Mouse (Mus musculus): ENCODE results near the gene Snph. TPM values are rescaled to one million over a fixed set of nuclear protein-coding genes. Genes with fewer than 3 reads are reported as not detected.

Snph gene
- total RNA-seq, 2 experiments from 2014 or later, result not detected

DNA sequence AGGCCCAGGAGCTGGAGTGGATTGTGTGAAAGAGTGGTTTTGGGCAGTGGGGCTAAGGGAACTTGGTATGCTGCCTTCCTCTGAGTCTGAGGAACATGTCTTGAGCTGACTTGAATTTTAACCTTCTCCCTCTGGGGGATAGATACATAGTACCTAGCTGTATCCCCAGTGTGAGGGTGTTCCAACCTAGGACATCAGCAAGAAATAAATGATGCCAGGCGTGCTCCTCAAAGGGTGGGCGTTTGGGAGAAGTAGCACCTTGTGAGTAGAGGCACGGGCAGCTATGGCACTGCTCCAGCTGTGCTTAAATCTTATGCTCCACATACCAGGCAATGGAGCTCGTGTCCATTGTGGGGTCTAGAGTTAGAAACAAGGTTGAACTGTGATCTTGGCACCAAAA is 85.8 kb downstream of the Snph start:
- no peak for ATAC-seq (ENCODE audit: poor library complexity, severe bottlenecking)

DNA sequence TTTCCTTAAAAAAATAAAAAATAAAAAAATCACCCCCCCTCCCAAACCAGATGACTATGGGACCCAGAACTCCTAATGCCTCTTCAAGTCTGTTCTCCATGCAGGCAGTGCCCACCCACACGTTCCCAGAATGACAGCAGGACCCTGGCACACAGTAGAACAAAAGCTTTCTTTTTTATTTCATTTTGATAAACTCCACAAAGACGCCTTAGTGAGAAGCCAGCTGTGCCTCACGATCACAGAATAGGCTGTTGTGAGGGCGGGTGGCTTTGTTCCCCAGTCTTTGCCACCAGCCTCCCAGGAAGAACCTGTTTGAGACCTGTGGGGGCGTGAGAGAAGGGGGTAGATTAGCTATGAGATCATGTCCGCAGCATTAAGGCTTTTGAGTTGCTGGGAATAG is 87.7 kb downstream of the Snph start:
- ATAC-seq (ENCODE audit: poor library complexity, severe bottlenecking), result no peak

DNA sequence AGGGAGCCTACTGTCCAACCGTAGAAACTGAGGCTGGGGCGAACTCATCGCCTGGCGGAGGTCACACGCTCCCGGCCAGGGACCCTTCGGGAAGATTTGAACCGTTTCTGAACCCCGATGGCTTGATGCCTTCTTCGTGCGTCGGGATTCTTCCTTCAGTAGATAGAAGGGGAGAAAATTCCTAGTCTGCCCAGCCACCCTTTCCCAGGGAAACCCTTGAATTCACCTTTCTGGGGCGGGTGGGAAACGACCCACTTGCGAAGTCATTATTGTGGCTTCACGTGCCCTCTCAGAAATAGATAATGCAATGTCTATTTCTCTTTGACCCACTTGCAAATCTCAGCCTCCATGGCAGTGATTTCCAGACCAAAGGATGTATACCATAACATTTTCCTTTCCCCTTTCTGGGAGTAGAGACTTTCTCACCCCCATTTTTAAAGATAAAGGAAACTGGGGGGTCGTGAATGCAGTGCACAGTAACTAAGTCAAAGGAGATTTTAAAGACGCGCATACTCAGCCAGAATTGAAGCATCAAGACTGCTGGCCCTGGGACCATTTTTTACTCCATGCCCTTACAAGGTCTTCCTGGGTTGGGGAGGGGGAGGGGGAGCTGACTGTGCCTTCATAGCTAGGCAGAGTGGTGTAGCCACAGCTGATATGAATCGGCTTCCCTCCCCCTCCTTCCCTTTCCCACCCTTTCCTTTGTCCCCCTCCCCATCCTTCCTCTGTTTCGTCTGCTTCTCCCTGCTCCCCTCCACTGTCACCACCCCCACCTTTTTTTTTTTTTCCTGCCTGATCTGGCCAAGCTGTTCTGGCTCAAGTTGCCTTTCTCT is 89.1 kb downstream of the Snph start:
- no peak for ATAC-seq (ENCODE audit: poor library complexity, severe bottlenecking)

DNA sequence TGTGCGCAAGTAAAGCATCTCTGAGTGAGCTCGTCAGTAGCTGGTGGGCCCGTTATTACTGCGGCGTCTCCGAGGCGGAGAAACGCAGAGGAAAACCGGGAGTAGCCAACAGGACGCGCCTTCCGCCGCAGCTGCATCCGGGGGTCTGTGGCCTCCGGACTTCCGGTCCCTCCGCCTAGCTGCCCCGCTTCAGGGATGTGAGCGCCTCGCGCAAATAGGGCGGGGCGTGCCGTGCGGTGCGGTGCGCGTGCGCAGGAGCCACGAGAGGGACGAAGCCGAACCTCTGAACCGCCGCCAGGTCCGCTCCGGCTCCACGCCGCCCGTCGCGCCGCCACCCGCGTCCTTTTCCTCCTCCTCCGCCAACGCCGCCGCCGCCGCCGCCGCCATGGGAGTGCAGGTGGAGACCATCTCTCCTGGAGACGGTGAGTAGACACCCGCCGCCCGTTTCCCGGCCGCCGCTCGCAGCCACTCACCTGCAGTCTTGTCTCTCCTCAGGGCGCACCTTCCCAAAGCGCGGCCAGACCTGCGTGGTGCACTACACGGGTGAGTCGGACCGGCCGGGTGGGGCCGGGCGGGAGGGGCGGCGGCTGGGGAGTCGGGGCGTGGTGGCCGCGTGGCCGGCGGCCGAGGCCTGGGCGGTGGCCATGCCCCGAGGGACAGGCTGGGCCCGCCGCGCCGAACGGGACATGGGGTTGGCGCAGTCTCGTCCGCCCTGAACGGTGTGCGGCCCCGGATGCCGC is 89.9 kb downstream of the Snph start, which contains the start of gene Fkbp1a:
Gene Fkbp1a, plus strand, starts transcription at position 161 of the 740 bp plus-strand sequence.
- ATAC-seq (ENCODE audit: poor library complexity, severe bottlenecking), result peak; percentile 92

Other genes starting within 250 kb of the Snph start
- not detected in 2 replicates for gene 4921509C19Rik, start 156.4 kb downstream of the Snph start, total RNA-seq (2015)
- 0.15 TPM in 1 of 2 replicates, not detected in the other for gene 4921509C19Rik, start 156.4 kb downstream of the Snph start, total RNA-seq (2017)
- 25.0 and 26.9 TPM in 2 replicates for gene Nsfl1c, start 138.4 kb downstream of the Snph start, total RNA-seq (2015)
- gene Nsfl1c, start 138.4 kb downstream of the Snph start, total RNA-seq (2017), result 61.6 and 70.7 TPM in 2 replicates
- 102 and 103 TPM in 2 replicates for gene Fkbp1a, start 90.1 kb downstream of the Snph start, total RNA-seq (2015)
- 20.9 and 23.9 TPM in 2 replicates for gene Fkbp1a, start 90.1 kb downstream of the Snph start, total RNA-seq (2017)
- 0.82 TPM in 1 of 2 replicates, not detected in the other for gene Sdcbp2, start 60.0 kb downstream of the Snph start, total RNA-seq (2015)
- not detected in 2 replicates for gene Sdcbp2, start 60.0 kb downstream of the Snph start, total RNA-seq (2017)
- not detected in 2 replicates for gene Rad21l, start 35.9 kb upstream of the Snph start, total RNA-seq (2015)
- gene Rad21l, start 35.9 kb upstream of the Snph start, total RNA-seq (2017), result not detected in 2 replicates
- not detected in 2 replicates for gene Tmem74b, start 69.4 kb upstream of the Snph start, total RNA-seq (2015)
- gene Tmem74b, start 69.4 kb upstream of the Snph start, total RNA-seq (2017), result not detected in 2 replicates
- gene Psmf1, start 111.6 kb upstream of the Snph start, total RNA-seq (2015), result 18.0 and 19.0 TPM in 2 replicates
- gene Psmf1, start 111.6 kb upstream of the Snph start, total RNA-seq (2017), result 10.1 and 10.8 TPM in 2 replicates
- not detected in 2 replicates for gene Rspo4, start 210.3 kb upstream of the Snph start, total RNA-seq (2015)
- gene Rspo4, start 210.3 kb upstream of the Snph start, total RNA-seq (2017), result not detected in 2 replicates

Data from megakaryocyte, adult 5-6 weeks (primary cell).